Mouse (Mus musculus) small intestine, adult 2 months (tissue): Measurements from ENCODE around the gene Zfp568.

Experiments used
- CTCF ChIP-seq: fragments of 200-500 bp; IDR thresholded peaks from 2 replicates; pipeline ENCODE4 v1.5.1; 2012; ENCODE audit warnings: low read depth, mild to moderate bottlenecking, control low read depth, inconsistent platforms, low read length, moderate library complexity, mixed read lengths; ENCODE audit not compliant: insufficient replicate concordance, insufficient read length; ENCODE audit errors: extremely low read depth
- POLR2A ChIP-seq: fragments of 200-500 bp; IDR thresholded peaks from 2 replicates; pipeline ENCODE4 v1.6.1; 2012; ENCODE audit warnings: low read depth, mild to moderate bottlenecking, control low read depth, inconsistent platforms, low read length, moderate library complexity

DNA sequence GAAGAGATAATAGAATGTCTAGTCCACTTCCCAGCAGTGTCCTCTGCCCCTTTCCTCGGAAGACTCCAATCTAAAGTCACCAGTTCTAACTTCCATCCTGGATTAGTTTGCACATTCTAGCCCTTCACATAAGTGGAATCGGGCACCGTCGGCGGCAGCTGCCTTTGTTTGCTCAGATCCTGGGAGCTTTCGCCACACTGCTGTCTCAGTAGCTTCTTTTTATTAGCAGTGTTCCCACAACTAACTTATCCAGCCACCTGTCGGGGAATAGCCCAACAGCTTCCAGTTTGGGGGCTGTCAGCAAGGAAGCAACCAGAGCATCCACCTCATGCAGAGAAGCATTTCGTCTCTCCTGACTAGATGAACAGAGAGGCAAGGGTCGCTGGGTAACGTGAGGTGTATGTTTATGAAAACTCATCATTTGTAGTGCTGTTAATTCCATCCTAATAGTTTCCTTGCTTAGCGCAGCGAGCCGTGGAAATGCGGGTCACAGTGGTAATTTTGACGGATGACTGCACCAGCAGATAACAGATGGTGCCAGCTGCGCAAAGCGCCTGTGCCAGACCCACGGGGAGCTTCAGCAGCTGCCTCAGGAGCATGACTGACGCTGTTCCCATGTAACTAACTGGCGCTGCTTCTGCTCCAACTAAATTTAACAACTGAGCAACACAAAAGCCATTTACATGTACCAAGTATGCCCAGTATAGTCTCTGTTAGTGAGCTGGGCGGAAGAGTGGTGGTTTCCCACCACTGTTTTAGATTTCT, 25.7 kb downstream of the Zfp568 start:
- no peak for TF ChIP-seq CTCF
- no peak for TF ChIP-seq POLR2A
